Mouse (Mus musculus) mouse embryonic stem cell (cell line): ENCODE results near the gene Igsf9.

ENCODE experiments used
- in situ Hi-C, 2 experiments: fragments of 300-500 bp; cut with MboI; formaldehyde crosslinking; loops; 1 replicate in 1 of 2; 3 replicates in 1 of 2; pipeline ENCODE4 v1.14.3; 2019 to 2020; ENCODE audit warnings: low sequenced_read_pairs in 2 of 2, low pct_unique_long_range_greater_than_20kb in 1 of 2, mixed read lengths in 1 of 2; ENCODE audit not compliant: unreplicated experiment in 1 of 2

Gene Igsf9

GRCm38 (mm10) chr1:172462534-172462933 is 19.1 kb upstream of the Igsf9 start:
- in situ Hi-C loops = no loop called here

GRCm38 (mm10) chr1:172463387-172464333 is 17.9 kb upstream of the Igsf9 start:
- in situ Hi-C loops = no loop called here

- in situ Hi-C loops = no loop called here
Measured at GRCm38 (mm10) chr1:172468301-172468877, 13.2 kb upstream of the Igsf9 start.

GRCm38 (mm10) chr1:172469373-172469772 is 12.2 kb upstream of the Igsf9 start:
- in situ Hi-C loops = no loop called here

GRCm38 (mm10) chr1:172469810-172470448 is 11.7 kb upstream of the Igsf9 start:
- in situ Hi-C loops = no loop called here

- in situ Hi-C loops = no loop called here
Measured at GRCm38 (mm10) chr1:172472909-172473308, 8.7 kb upstream of the Igsf9 start.

- in situ Hi-C loops = no loop called here
Measured at GRCm38 (mm10) chr1:172474196-172474595, 7.4 kb upstream of the Igsf9 start.

GRCm38 (mm10) chr1:172475054-172475741 is 6.4 kb upstream of the Igsf9 start, which contains the start of gene Slamf9:
TSS of gene Slamf9 (plus strand) at chr1:172475358.
- in situ Hi-C loops = loop anchor here in 1 of 2 experiments (5.0 kb wide), 1 partner anchor 58 kb away; no protein-coding TSS in a partner anchor

- in situ Hi-C loops = loop anchor here in 1 of 2 experiments (5.0 kb wide), 1 partner anchor 61 kb away; no protein-coding TSS in a partner anchor
Measured at GRCm38 (mm10) chr1:172478020-172478419, 3.6 kb upstream of the Igsf9 start.

- in situ Hi-C loops = loop anchor here in 1 of 2 experiments (10.0 kb wide), 1 partner anchor 66 kb away; no protein-coding TSS in a partner anchor
Measured at GRCm38 (mm10) chr1:172480376-172480775, 1.2 kb upstream of the Igsf9 start.

- in situ Hi-C loops = loop anchor here in 1 of 2 experiments (10.0 kb wide), 1 partner anchor 66 kb away; no protein-coding TSS in a partner anchor
Measured at GRCm38 (mm10) chr1:172481111-172481510, 477 bp upstream of the Igsf9 start.

- in situ Hi-C loops = loop anchor here in 1 of 2 experiments (10.0 kb wide), 1 partner anchor 68 kb away; no protein-coding TSS in a partner anchor
Measured at GRCm38 (mm10) chr1:172482518-172483360, 1.2 kb downstream of the Igsf9 start.

GRCm38 (mm10) chr1:172483361-172483660 is 1.7 kb downstream of the Igsf9 start:
- in situ Hi-C loops = loop anchor here in 1 of 2 experiments (10.0 kb wide), 1 partner anchor 69 kb away; no protein-coding TSS in a partner anchor

GRCm38 (mm10) chr1:172484236-172484635 is 2.6 kb downstream of the Igsf9 start:
- in situ Hi-C loops = loop anchor here in 1 of 2 experiments (10.0 kb wide), 1 partner anchor 69 kb away; no protein-coding TSS in a partner anchor

- in situ Hi-C loops = loop anchor here in 1 of 2 experiments (10.0 kb wide), 1 partner anchor 70 kb away; no protein-coding TSS in a partner anchor
Measured at GRCm38 (mm10) chr1:172484671-172485070, 3.1 kb downstream of the Igsf9 start.

- in situ Hi-C loops = loop anchor here in 1 of 2 experiments (10.0 kb wide), 1 partner anchor 71 kb away; no protein-coding TSS in a partner anchor
Measured at GRCm38 (mm10) chr1:172485821-172486220, 4.2 kb downstream of the Igsf9 start.

- in situ Hi-C loops = loop anchor here in 1 of 2 experiments (10.0 kb wide), 1 partner anchor 71 kb away; no protein-coding TSS in a partner anchor
Measured at GRCm38 (mm10) chr1:172486236-172486635, 4.6 kb downstream of the Igsf9 start.
